Mouse (Mus musculus): ENCODE data around the gene Ptpn3. TPM values are rescaled to one million over a fixed set of nuclear protein-coding genes. Genes with fewer than 3 reads are reported as not detected.
"Not testable (repeated sequence)": the region's sequence is repeated elsewhere in the genome, so short reads cannot be mapped to it uniquely, and the experiment has no call there.

The Ptpn3 gene
- polyA plus RNA-seq, 1 experiment from 2014 or later = 0.78 TPM

- not testable (repeated sequence) for H3K27me3 ChIP-seq (ENCODE audit: low read depth, poor library complexity, severe bottlenecking); H3K36me3 ChIP-seq; H3K27ac ChIP-seq (replicated peaks); DNase-seq (ENCODE audit: low spot score); H3K4me3 ChIP-seq; H3K9me3 ChIP-seq (replicated peaks); H3K4me1 ChIP-seq
- WGBS = 97% methylated on average over 20 of the region's 20 CpGs
These were observed 102.8 kb downstream of the Ptpn3 start for GRCm38 (mm10) chr4:57198666-57199393.

- Histone ChIP-seq H3K4me1 (peaks cover under 1% of the 10 kb centered on the region), H3K27me3 (ENCODE audit: low read depth, poor library complexity, severe bottlenecking) (no peaks in the 10 kb centered on the region), H3K36me3 (no peaks in the 10 kb centered on the region), H3K4me3 (no peak overlapping the region), H3K9me3 (replicated peaks) (no peaks in the 10 kb centered on the region), H3K27ac (replicated peaks) (no peak overlapping the region)
- DNase-seq (ENCODE audit: low spot score) = no peak
- 82% methylated on average over 9 of the region's 9 CpGs for WGBS
These were observed 109.9 kb downstream of the Ptpn3 start for GRCm38 (mm10) chr4:57191543-57192283.

- Histone ChIP-seq H3K36me3 (no peaks in the 10 kb centered on the region), H3K27me3 (ENCODE audit: low read depth, poor library complexity, severe bottlenecking) (no peaks in the 10 kb centered on the region), H3K27ac (replicated peaks) (no peak overlapping the region), H3K4me1 (peaks cover 15% of the 10 kb centered on the region), H3K9me3 (replicated peaks) (no peaks in the 10 kb centered on the region), H3K4me3 (no peak overlapping the region)
- DNase-seq (ENCODE audit: low spot score) = no peak
- 85% methylated on average over 2 of the region's 2 CpGs for WGBS
These were observed 111.8 kb downstream of the Ptpn3 start for GRCm38 (mm10) chr4:57189881-57190280.

- Histone ChIP-seq H3K4me1 (peaks cover 15% of the 10 kb centered on the region), H3K9me3 (replicated peaks) (no peaks in the 10 kb centered on the region), H3K27ac (replicated peaks) (0 out of 2 replicates have a peak overlapping the region, but pooled peaks have one; percentile 24), H3K27me3 (ENCODE audit: low read depth, poor library complexity, severe bottlenecking) (no peaks in the 10 kb centered on the region), H3K4me3 (no peak overlapping the region), H3K36me3 (no peaks in the 10 kb centered on the region)
- WGBS = 39% methylated on average over 6 of the region's 6 CpGs
- no peak for DNase-seq (ENCODE audit: low spot score)
These were observed 115.6 kb downstream of the Ptpn3 start for GRCm38 (mm10) chr4:57186035-57186434.

- 84% methylated on average over 8 of the region's 8 CpGs for WGBS
- H3K9me3 ChIP-seq (replicated peaks) = no peaks in the 10 kb centered on the region
- no peak for DNase-seq (ENCODE audit: low spot score)
- H3K4me3 ChIP-seq = no peak overlapping the region
- no peaks in the 10 kb centered on the region for H3K27me3 ChIP-seq (ENCODE audit: low read depth, poor library complexity, severe bottlenecking)
- H3K36me3 ChIP-seq = no peaks in the 10 kb centered on the region
- peak overlapping the region; percentile 24; the same call in 1 of the 2 replicates for H3K27ac ChIP-seq (replicated peaks)
- peaks cover 15% of the 10 kb centered on the region for H3K4me1 ChIP-seq
These were observed 116.2 kb downstream of the Ptpn3 start for GRCm38 (mm10) chr4:57185462-57185861.

GRCm38 (mm10) chr4:57183493-57183892 lies 118.1 kb downstream of the Ptpn3 start:
- H3K9me3 ChIP-seq (replicated peaks) = no peaks in the 10 kb centered on the region
- H3K4me1 ChIP-seq = peaks cover 15% of the 10 kb centered on the region
- no peaks in the 10 kb centered on the region for H3K36me3 ChIP-seq
- DNase-seq (ENCODE audit: low spot score) = no peak
- no peak overlapping the region for H3K4me3 ChIP-seq
- WGBS = 82% methylated on average over 4 of the region's 4 CpGs
- no peak overlapping the region for H3K27ac ChIP-seq (replicated peaks)
- no peaks in the 10 kb centered on the region for H3K27me3 ChIP-seq (ENCODE audit: low read depth, poor library complexity, severe bottlenecking)

GRCm38 (mm10) chr4:57181538-57181937 lies 120.1 kb downstream of the Ptpn3 start:
- WGBS = 76% methylated on average over 1 of the region's 1 CpGs
- H3K4me3 ChIP-seq = no peak overlapping the region
- H3K36me3 ChIP-seq = no peaks in the 10 kb centered on the region
- peaks cover 13% of the 10 kb centered on the region for H3K4me1 ChIP-seq
- H3K27ac ChIP-seq (replicated peaks) = no peak overlapping the region
- no peak for DNase-seq (ENCODE audit: low spot score)
- H3K27me3 ChIP-seq (ENCODE audit: low read depth, poor library complexity, severe bottlenecking) = no peaks in the 10 kb centered on the region
- H3K9me3 ChIP-seq (replicated peaks) = no peaks in the 10 kb centered on the region

- no peak for DNase-seq (ENCODE audit: low spot score)
- H3K36me3 ChIP-seq = no peaks in the 10 kb centered on the region
- 83% methylated on average over 4 of the region's 4 CpGs for WGBS
- H3K4me1 ChIP-seq = peaks cover 5% of the 10 kb centered on the region
- H3K9me3 ChIP-seq (replicated peaks) = no peaks in the 10 kb centered on the region
- no peak overlapping the region for H3K27ac ChIP-seq (replicated peaks)
- no peak overlapping the region for H3K4me3 ChIP-seq
- no peaks in the 10 kb centered on the region for H3K27me3 ChIP-seq (ENCODE audit: low read depth, poor library complexity, severe bottlenecking)
These were observed 122.8 kb downstream of the Ptpn3 start for GRCm38 (mm10) chr4:57178881-57179280.

GRCm38 (mm10) chr4:57175329-57175728 lies 126.3 kb downstream of the Ptpn3 start:
- peaks cover 13% of the 10 kb centered on the region for H3K4me1 ChIP-seq
- no peaks in the 10 kb centered on the region for H3K36me3 ChIP-seq
- H3K27ac ChIP-seq (replicated peaks) = no peak overlapping the region
- DNase-seq (ENCODE audit: low spot score) = no peak
- no peaks in the 10 kb centered on the region for H3K9me3 ChIP-seq (replicated peaks)
- H3K27me3 ChIP-seq (ENCODE audit: low read depth, poor library complexity, severe bottlenecking) = no peaks in the 10 kb centered on the region
- WGBS = 75% methylated on average over 10 of the region's 10 CpGs
- no peak overlapping the region for H3K4me3 ChIP-seq

GRCm38 (mm10) chr4:57172861-57173260 lies 128.8 kb downstream of the Ptpn3 start:
- Histone ChIP-seq H3K27ac (replicated peaks) (no peak overlapping the region), H3K9me3 (replicated peaks) (no peaks in the 10 kb centered on the region), H3K36me3 (no peaks in the 10 kb centered on the region), H3K27me3 (ENCODE audit: low read depth, poor library complexity, severe bottlenecking) (no peaks in the 10 kb centered on the region), H3K4me3 (no peak overlapping the region), H3K4me1 (peaks cover 13% of the 10 kb centered on the region)
- WGBS = 68% methylated on average over 8 of the region's 8 CpGs
- no peak for DNase-seq (ENCODE audit: low spot score)

- Histone ChIP-seq H3K27me3 (ENCODE audit: low read depth, poor library complexity, severe bottlenecking) (no peaks in the 10 kb centered on the region), H3K36me3 (no peaks in the 10 kb centered on the region), H3K9me3 (replicated peaks) (no peaks in the 10 kb centered on the region), H3K4me3 (no peak overlapping the region), H3K4me1 (peaks cover 13% of the 10 kb centered on the region), H3K27ac (replicated peaks) (no peak overlapping the region)
- DNase-seq (ENCODE audit: low spot score) = no peak
- 85% methylated on average over 5 of the region's 5 CpGs for WGBS
These were observed 129.8 kb downstream of the Ptpn3 start for GRCm38 (mm10) chr4:57171817-57172216.

GRCm38 (mm10) chr4:57168680-57169079 lies 133.0 kb downstream of the Ptpn3 start:
- no peak for DNase-seq (ENCODE audit: low spot score)
- H3K27me3 ChIP-seq (ENCODE audit: low read depth, poor library complexity, severe bottlenecking) = peaks cover 3% of the 10 kb centered on the region; the same call in 1 of the 2 replicates
- H3K36me3 ChIP-seq = no peaks in the 10 kb centered on the region
- H3K9me3 ChIP-seq (replicated peaks) = no peaks in the 10 kb centered on the region
- peaks cover 17% of the 10 kb centered on the region for H3K4me1 ChIP-seq
- no peak overlapping the region for H3K4me3 ChIP-seq
- H3K27ac ChIP-seq (replicated peaks) = no peak overlapping the region
- 77% methylated on average over 3 of the region's 3 CpGs for whole genome bisulfite sequencing

- no peaks in the 10 kb centered on the region for H3K36me3 ChIP-seq
- no peak overlapping the region for H3K27ac ChIP-seq (replicated peaks)
- no peaks in the 10 kb centered on the region for H3K9me3 ChIP-seq (replicated peaks)
- 84% methylated on average over 1 of the region's 1 CpGs for WGBS
- H3K4me3 ChIP-seq = no peak overlapping the region
- DNase-seq (ENCODE audit: low spot score) = no peak
- peaks cover 21% of the 10 kb centered on the region for H3K4me1 ChIP-seq
- H3K27me3 ChIP-seq (ENCODE audit: low read depth, poor library complexity, severe bottlenecking) = peaks cover 3% of the 10 kb centered on the region; the same call in 1 of the 2 replicates
These were observed 133.4 kb downstream of the Ptpn3 start for GRCm38 (mm10) chr4:57168277-57168676.

All from midbrain, embryonic 10.5 days (tissue).